Mouse (Mus musculus): ENCODE measurements at regions not wholly inside any gene's neighbourhood (a gene's known extent, or its start where the extent isn't known, plus 50 kb on each side); places are given as distances from the start of the nearest gene placed in this dataset.

GRCm38 (mm10) chr9:73173589-73174247 lies 60.5 kb downstream of the Rsl24d1 start:
- Histone ChIP-seq H3K4me1 (ENCODE audit: control insufficient read depth, insufficient read depth, low read length) (no peaks in the 10 kb centered on the region), H3K9ac (ENCODE audit: low read depth, low read length) (no peak overlapping the region), H3K27me3 (ENCODE audit: control insufficient read depth, insufficient read depth, low read length) (no peaks in the 10 kb centered on the region), H3K9me3 (ENCODE audit: control insufficient read depth, low read length) (peaks cover 5% of the 10 kb centered on the region; the same call in 1 of the 2 replicates), H3K4me2 (replicated peaks; ENCODE audit: low read depth, low read length) (no peak overlapping the region), H3K4me3 (ENCODE audit: low read length) (no peak overlapping the region), H3K27ac (ENCODE audit: low read depth, low read length) (no peak overlapping the region), H3K36me3 (ENCODE audit: control insufficient read depth, insufficient read depth, low read length) (no peaks in the 10 kb centered on the region)
- 53% methylated on average over 7 of the region's 7 CpGs for whole genome bisulfite sequencing
- no peak for ATAC-seq (ENCODE audit: low FRiP score, low TSS enrichment)

- Histone ChIP-seq H3K27ac (ENCODE audit: low read depth, low read length) (no peak overlapping the region), H3K36me3 (ENCODE audit: control insufficient read depth, insufficient read depth, low read length) (no peaks in the 10 kb centered on the region), H3K9ac (ENCODE audit: low read depth, low read length) (no peak overlapping the region), H3K27me3 (ENCODE audit: control insufficient read depth, insufficient read depth, low read length) (no peaks in the 10 kb centered on the region), H3K4me2 (replicated peaks; ENCODE audit: low read depth, low read length) (no peak overlapping the region), H3K9me3 (ENCODE audit: control insufficient read depth, low read length) (peaks cover 3% of the 10 kb centered on the region; the same call in 1 of the 2 replicates), H3K4me3 (ENCODE audit: low read length) (no peak overlapping the region), H3K4me1 (ENCODE audit: control insufficient read depth, insufficient read depth, low read length) (no peaks in the 10 kb centered on the region)
- no peak for ATAC-seq (ENCODE audit: low FRiP score, low TSS enrichment)
Observed at GRCm38 (mm10) chr9:73176645-73177044, 63.4 kb downstream of the Rsl24d1 start.

GRCm38 (mm10) chr9:73183356-73183755 lies 70.1 kb downstream of the Rsl24d1 start:
- Histone ChIP-seq H3K27ac (ENCODE audit: low read depth, low read length) (no peak overlapping the region), H3K4me2 (replicated peaks; ENCODE audit: low read depth, low read length) (no peak overlapping the region), H3K9me3 (ENCODE audit: control insufficient read depth, low read length) (no peaks in the 10 kb centered on the region), H3K36me3 (ENCODE audit: control insufficient read depth, insufficient read depth, low read length) (no peaks in the 10 kb centered on the region), H3K4me3 (ENCODE audit: low read length) (no peak overlapping the region), H3K4me1 (ENCODE audit: control insufficient read depth, insufficient read depth, low read length) (no peaks in the 10 kb centered on the region), H3K9ac (ENCODE audit: low read depth, low read length) (no peak overlapping the region), H3K27me3 (ENCODE audit: control insufficient read depth, insufficient read depth, low read length) (no peaks in the 10 kb centered on the region)
- ATAC-seq (ENCODE audit: low FRiP score, low TSS enrichment): no peak
- WGBS: 88% methylated on average over 5 of the region's 5 CpGs

GRCm38 (mm10) chr9:73184908-73185307 lies 71.7 kb downstream of the Rsl24d1 start:
- Histone ChIP-seq H3K4me3 (ENCODE audit: low read length) (no peak overlapping the region), H3K9me3 (ENCODE audit: control insufficient read depth, low read length) (no peaks in the 10 kb centered on the region), H3K9ac (ENCODE audit: low read depth, low read length) (no peak overlapping the region), H3K27me3 (ENCODE audit: control insufficient read depth, insufficient read depth, low read length) (no peaks in the 10 kb centered on the region), H3K4me1 (ENCODE audit: control insufficient read depth, insufficient read depth, low read length) (no peaks in the 10 kb centered on the region), H3K27ac (ENCODE audit: low read depth, low read length) (no peak overlapping the region), H3K4me2 (replicated peaks; ENCODE audit: low read depth, low read length) (no peak overlapping the region), H3K36me3 (ENCODE audit: control insufficient read depth, insufficient read depth, low read length) (no peaks in the 10 kb centered on the region)
- no peak for ATAC-seq (ENCODE audit: low FRiP score, low TSS enrichment)
- WGBS: 44% methylated on average over 3 of the region's 3 CpGs

- Histone ChIP-seq H3K9ac (ENCODE audit: low read depth, low read length) (no peak overlapping the region), H3K4me3 (ENCODE audit: low read length) (no peak overlapping the region), H3K27ac (ENCODE audit: low read depth, low read length) (no peak overlapping the region), H3K4me1 (ENCODE audit: control insufficient read depth, insufficient read depth, low read length) (0 out of 2 replicates have a peak, but pooled peaks cover 4% of the 10 kb centered on the region), H3K36me3 (ENCODE audit: control insufficient read depth, insufficient read depth, low read length) (no peaks in the 10 kb centered on the region), H3K9me3 (ENCODE audit: control insufficient read depth, low read length) (no peaks in the 10 kb centered on the region), H3K27me3 (ENCODE audit: control insufficient read depth, insufficient read depth, low read length) (no peaks in the 10 kb centered on the region), H3K4me2 (replicated peaks; ENCODE audit: low read depth, low read length) (no peak overlapping the region; the same call in 1 of the 2 replicates)
- 32% methylated on average over 11 of the region's 11 CpGs for WGBS
- no peak for ATAC-seq (ENCODE audit: low FRiP score, low TSS enrichment)
Observed at GRCm38 (mm10) chr9:73192271-73192785, 79.1 kb downstream of the Rsl24d1 start.

- no peak for ATAC-seq (ENCODE audit: low FRiP score, low TSS enrichment)
- 85% methylated on average over 10 of the region's 10 CpGs for WGBS
- H3K27me3 ChIP-seq (ENCODE audit: control insufficient read depth, insufficient read depth, low read length): no peaks in the 10 kb centered on the region
- no peaks in the 10 kb centered on the region for H3K36me3 ChIP-seq (ENCODE audit: control insufficient read depth, insufficient read depth, low read length)
- no peak overlapping the region for H3K4me2 ChIP-seq (replicated peaks; ENCODE audit: low read depth, low read length)
- H3K27ac ChIP-seq (ENCODE audit: low read depth, low read length): no peak overlapping the region
- no peaks in the 10 kb centered on the region for H3K9me3 ChIP-seq (ENCODE audit: control insufficient read depth, low read length)
- H3K9ac ChIP-seq (ENCODE audit: low read depth, low read length): no peak overlapping the region
- no peak overlapping the region for H3K4me3 ChIP-seq (ENCODE audit: low read length)
- H3K4me1 ChIP-seq (ENCODE audit: control insufficient read depth, insufficient read depth, low read length): no peaks in the 10 kb centered on the region
Observed at GRCm38 (mm10) chr9:73198261-73199085, 85.2 kb downstream of the Rsl24d1 start.

GRCm38 (mm10) chr9:73223111-73223510 lies 109.9 kb downstream of the Rsl24d1 start:
- no peak overlapping the region for H3K27ac ChIP-seq (ENCODE audit: low read depth, low read length)
- H3K4me3 ChIP-seq (ENCODE audit: low read length): no peak overlapping the region
- no peaks in the 10 kb centered on the region for H3K36me3 ChIP-seq (ENCODE audit: control insufficient read depth, insufficient read depth, low read length)
- no peak overlapping the region for H3K9ac ChIP-seq (ENCODE audit: low read depth, low read length)
- H3K9me3 ChIP-seq (ENCODE audit: control insufficient read depth, low read length): no peaks in the 10 kb centered on the region
- no peak for ATAC-seq (ENCODE audit: low FRiP score, low TSS enrichment)
- no peaks in the 10 kb centered on the region for H3K27me3 ChIP-seq (ENCODE audit: control insufficient read depth, insufficient read depth, low read length)
- 53% methylated on average over 6 of the region's 6 CpGs for WGBS
- no peak overlapping the region for H3K4me2 ChIP-seq (replicated peaks; ENCODE audit: low read depth, low read length)
- H3K4me1 ChIP-seq (ENCODE audit: control insufficient read depth, insufficient read depth, low read length): no peaks in the 10 kb centered on the region

- Histone ChIP-seq H3K4me1 (ENCODE audit: control insufficient read depth, insufficient read depth, low read length) (0 out of 2 replicates have a peak, but pooled peaks cover 2% of the 10 kb centered on the region), H3K27me3 (ENCODE audit: control insufficient read depth, insufficient read depth, low read length) (no peaks in the 10 kb centered on the region), H3K4me3 (ENCODE audit: low read length) (no peak overlapping the region), H3K9me3 (ENCODE audit: control insufficient read depth, low read length) (no peaks in the 10 kb centered on the region), H3K36me3 (ENCODE audit: control insufficient read depth, insufficient read depth, low read length) (no peaks in the 10 kb centered on the region), H3K9ac (ENCODE audit: low read depth, low read length) (no peak overlapping the region), H3K4me2 (replicated peaks; ENCODE audit: low read depth, low read length) (no peak overlapping the region), H3K27ac (ENCODE audit: low read depth, low read length) (no peak overlapping the region)
- ATAC-seq (ENCODE audit: low FRiP score, low TSS enrichment): no peak
- 66% methylated on average over 5 of the region's 5 CpGs for WGBS
Observed at GRCm38 (mm10) chr9:73240188-73240587, 127.0 kb downstream of the Rsl24d1 start.

Measured in kidney, embryonic 14.5 days (tissue).